Mouse (Mus musculus) cortical plate, adult 2 months (tissue): ENCODE measurements around the gene Krt24. TPM values are rescaled to one million over a fixed set of nuclear protein-coding genes. Genes with fewer than 3 reads are reported as not detected.
A peak's percentile ranks its signal among the peaks of the same experiment; 100 is the strongest.
"Not testable (repeated sequence)": the region's sequence is repeated elsewhere in the genome, so short reads cannot be mapped to it uniquely, and the experiment has no call there.

Experiments
- H3K27ac ChIP-seq: fragments of 200-500 bp; 2 replicates; pipeline ENCODE4 v1.5.1; 2012; ENCODE audit warnings: low read length, control low read depth, inconsistent platforms; ENCODE audit not compliant: insufficient read depth
- H3K4me1 ChIP-seq: fragments of 200-500 bp; 2 replicates; pipeline ENCODE4 v1.6.1; 2011; ENCODE audit warnings: low read length; ENCODE audit not compliant: control insufficient read depth, insufficient read depth
- H3K4me3 ChIP-seq: fragments of 200-500 bp; 2 replicates; pipeline ENCODE4 v1.5.1; 2011; ENCODE audit warnings: mild to moderate bottlenecking, low read length, control low read depth; ENCODE audit not compliant: insufficient read depth
- CTCF ChIP-seq: fragments of 200-500 bp; IDR thresholded peaks from 2 replicates; pipeline ENCODE4 v1.5.1; 2011; ENCODE audit warnings: mild to moderate bottlenecking, control low read depth, low read length; ENCODE audit not compliant: insufficient read depth; ENCODE audit errors: extremely low read depth
- POLR2A ChIP-seq: fragments of 200-500 bp; IDR thresholded peaks from 2 replicates; pipeline ENCODE4 v1.6.1; 2011; ENCODE audit warnings: mild to moderate bottlenecking, low read length, control low read depth; ENCODE audit not compliant: insufficient read depth; ENCODE audit errors: extremely low read depth
- polyA plus RNA-seq: library from polyadenylated mRNA; depleted of rRNA; stranded (reverse); fragments of >200 nt; gene quantifications from 2 replicates; pipeline ENCODE4 v1.2.3, GENCODE M21; 2012

Gene Krt24
- polyA plus RNA-seq, 1 experiment, result not detected

- Histone ChIP-seq H3K27ac (peak overlapping the region; percentile 81), H3K4me1 (peaks cover 3% of the 10 kb centered on the region; the same call in 1 of the 2 replicates), H3K4me3 (no peak overlapping the region)
- TF ChIP-seq POLR2A (no peak), CTCF (no peak)
Measured at GRCm38 (mm10) chr11:99265796-99266195, 19.3 kb downstream of the Krt24 start.

GRCm38 (mm10) chr11:99265220-99265619, 19.8 kb downstream of the Krt24 start:
- peaks cover 3% of the 10 kb centered on the region; the same call in 1 of the 2 replicates for H3K4me1 ChIP-seq
- TF ChIP-seq CTCF, result no peak
- no peak for TF ChIP-seq POLR2A
- no peak overlapping the region for H3K27ac ChIP-seq
- H3K4me3 ChIP-seq, result no peak overlapping the region

- TF ChIP-seq CTCF (no peak), POLR2A (no peak)
- Histone ChIP-seq H3K4me1 (no peaks in the 10 kb centered on the region), H3K27ac (no peak overlapping the region), H3K4me3 (no peak overlapping the region)
Measured at GRCm38 (mm10) chr11:99256213-99256612, 28.8 kb downstream of the Krt24 start.

- Histone ChIP-seq H3K27ac (no peak overlapping the region), H3K4me1 (no peaks in the 10 kb centered on the region), H3K4me3 (no peak overlapping the region)
- TF ChIP-seq POLR2A, result no peak
- TF ChIP-seq CTCF, result no peak
Measured at GRCm38 (mm10) chr11:99255316-99255715, 29.7 kb downstream of the Krt24 start.

- Histone ChIP-seq H3K4me1 (peaks cover 3% of the 10 kb centered on the region; the same call in 1 of the 2 replicates), H3K4me3 (no peak overlapping the region), H3K27ac (no peak overlapping the region)
- TF ChIP-seq CTCF (peak; percentile 35; the same call in 1 of the 2 replicates), POLR2A (no peak)
Measured at GRCm38 (mm10) chr11:99253893-99254292, 31.2 kb downstream of the Krt24 start.

- Histone ChIP-seq H3K4me1 (peaks cover 3% of the 10 kb centered on the region; the same call in 1 of the 2 replicates), H3K4me3 (no peak overlapping the region), H3K27ac (no peak overlapping the region)
- TF ChIP-seq POLR2A (no peak), CTCF (no peak)
Measured at GRCm38 (mm10) chr11:99252671-99253070, 32.4 kb downstream of the Krt24 start.

GRCm38 (mm10) chr11:99250666-99251065, 34.4 kb downstream of the Krt24 start:
- Histone ChIP-seq H3K4me1 (peaks cover 3% of the 10 kb centered on the region; the same call in 1 of the 2 replicates), H3K27ac (no peak overlapping the region), H3K4me3 (no peak overlapping the region)
- TF ChIP-seq CTCF (no peak), POLR2A (no peak)

GRCm38 (mm10) chr11:99250241-99250640, 34.8 kb downstream of the Krt24 start:
- Histone ChIP-seq H3K4me3 (no peak overlapping the region), H3K27ac (no peak overlapping the region), H3K4me1 (peaks cover 3% of the 10 kb centered on the region; the same call in 1 of the 2 replicates)
- TF ChIP-seq POLR2A, result peak; percentile 60
- TF ChIP-seq CTCF, result no peak

GRCm38 (mm10) chr11:99249115-99249514, 35.9 kb downstream of the Krt24 start:
- TF ChIP-seq POLR2A (no peak), CTCF (peak; percentile 51)
- peaks cover 3% of the 10 kb centered on the region; the same call in 1 of the 2 replicates for H3K4me1 ChIP-seq
- no peak overlapping the region for H3K27ac ChIP-seq
- H3K4me3 ChIP-seq, result no peak overlapping the region

GRCm38 (mm10) chr11:99247916-99248315, 37.1 kb downstream of the Krt24 start:
- H3K27ac ChIP-seq, result no peak overlapping the region
- H3K4me3 ChIP-seq, result no peak overlapping the region
- peaks cover 3% of the 10 kb centered on the region; the same call in 1 of the 2 replicates for H3K4me1 ChIP-seq
- no peak for TF ChIP-seq CTCF
- no peak for TF ChIP-seq POLR2A

- H3K4me1 ChIP-seq, H3K27ac ChIP-seq: not testable (repeated sequence)
- H3K4me3 ChIP-seq, result peak overlapping the region; percentile 70
Measured at GRCm38 (mm10) chr11:99244519-99244918, 40.5 kb downstream of the Krt24 start.
